Mouse (Mus musculus) layer of hippocampus, adult 2 months (tissue): ENCODE measurements around the gene Gucd1. TPM values are rescaled to one million over a fixed set of nuclear protein-coding genes. Genes with fewer than 3 reads are reported as not detected.

Source experiments
- DNase-seq, 2 experiments: peaks; one replicate each; pipeline ENCODE4 v3.0.0; 2022; ENCODE audit warnings: low spot score in 2 of 2
- H3K27ac ChIP-seq: fragments of 200-600 bp; 2 replicates; pipeline ENCODE4 v1.8.1; 2022
- H3K4me3 ChIP-seq: fragments of 200-600 bp; 2 replicates; pipeline ENCODE4 v1.8.1; 2022; ENCODE audit warnings: mild to moderate bottlenecking
- CTCF ChIP-seq: fragments of 200-600 bp; conservative IDR thresholded peaks from 2 replicates; pipeline ENCODE4 v1.8.1; 2022; ENCODE audit warnings: antibody characterized with exemption, mild to moderate bottlenecking, moderate library complexity
- total RNA-seq, 2 experiments: library from RNA; stranded (reverse); gene quantifications; 2 replicates each; pipeline ENCODE4 v1.2.3; 2021

Gene Gucd1
- total RNA-seq, 2 experiments from 2014 or later, result 14.5 to 16.0 TPM

DNA sequence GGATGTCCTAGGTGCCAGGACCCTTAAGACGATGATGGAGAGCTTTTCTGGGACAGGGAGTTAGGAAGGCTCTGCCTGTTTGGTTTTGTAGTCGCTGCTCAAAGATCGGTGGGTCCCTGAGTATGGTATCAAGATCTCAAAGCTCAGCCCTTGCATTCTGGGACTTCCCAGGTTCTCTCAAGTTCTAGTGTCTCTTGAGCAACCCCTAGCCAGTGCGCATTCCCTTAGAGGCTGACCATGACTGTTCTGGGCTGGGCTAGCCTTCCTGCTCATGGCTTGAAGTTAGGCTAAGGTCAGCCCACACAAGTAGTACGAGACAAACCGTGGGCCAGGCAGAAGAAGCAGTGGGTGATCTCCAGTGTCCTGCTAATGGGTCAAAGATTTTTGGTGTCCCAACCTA, 199.6 kb downstream of the Gucd1 start:
- Histone ChIP-seq H3K27ac (no peak overlapping the region), H3K4me3 (no peak overlapping the region)
- DNase-seq, result no peak
- TF ChIP-seq CTCF, result no peak

DNA sequence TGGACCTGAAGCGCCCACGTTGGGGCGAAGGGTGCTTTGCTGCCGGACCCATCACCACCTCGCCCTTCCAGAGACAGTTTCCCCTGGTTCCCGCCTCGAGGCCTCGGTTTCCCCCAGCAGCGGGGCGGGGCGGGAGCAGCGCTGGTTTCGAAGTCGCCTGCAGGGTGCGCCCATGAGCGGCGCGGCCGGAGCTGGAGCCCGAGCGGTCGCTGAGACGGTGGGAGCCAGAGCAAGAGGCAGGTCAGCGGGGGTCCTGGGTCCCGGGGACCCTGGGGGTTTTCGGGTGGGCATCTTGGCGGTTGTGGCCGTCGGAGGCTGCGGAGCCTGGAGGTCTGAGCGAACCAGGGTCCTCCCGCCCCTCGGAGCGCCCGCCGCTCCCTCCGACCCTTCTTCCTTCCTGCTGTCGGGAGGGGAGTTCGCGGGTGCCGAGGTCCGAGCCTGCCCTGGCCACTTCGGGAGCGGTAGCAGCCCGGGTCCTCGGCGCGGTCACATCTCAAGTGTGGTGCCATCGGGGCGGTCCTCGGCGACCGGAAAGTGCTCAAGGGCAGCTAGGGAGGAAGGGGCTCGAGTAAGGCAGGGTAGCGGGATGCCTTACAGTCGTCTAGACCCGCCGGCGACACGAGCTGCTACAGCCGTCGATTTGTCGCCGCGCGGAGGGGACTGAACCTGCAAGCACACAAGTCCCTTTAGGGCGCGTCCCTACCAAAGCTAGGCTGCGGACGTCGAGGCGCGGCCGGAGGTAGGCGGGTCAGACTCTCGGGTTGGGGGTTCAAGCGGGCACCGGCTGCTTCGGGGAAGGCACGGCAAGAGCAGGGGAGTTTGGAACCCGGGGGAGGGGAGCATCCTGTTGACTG, 200.6 kb downstream of the Gucd1 start:
- TF ChIP-seq CTCF, result peak; percentile 92
- Histone ChIP-seq H3K27ac (peak overlapping the region; percentile 65), H3K4me3 (peak overlapping the region; percentile 55)
- DNase-seq, result peak; percentile 14 to 54

DNA sequence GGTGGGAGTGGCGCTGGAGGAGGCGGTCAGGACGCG, 201.1 kb downstream of the Gucd1 start, which contains the start of gene Adora2a:
Gene Adora2a, plus strand, starts transcription at position 6 of the 36 bp plus-strand sequence.
- Histone ChIP-seq H3K4me3 (peak within 1 kb of the TSS; percentile 55), H3K27ac (peak within 1 kb of the TSS; percentile 65)
- no peak for TF ChIP-seq CTCF
- no peak for DNase-seq

DNA sequence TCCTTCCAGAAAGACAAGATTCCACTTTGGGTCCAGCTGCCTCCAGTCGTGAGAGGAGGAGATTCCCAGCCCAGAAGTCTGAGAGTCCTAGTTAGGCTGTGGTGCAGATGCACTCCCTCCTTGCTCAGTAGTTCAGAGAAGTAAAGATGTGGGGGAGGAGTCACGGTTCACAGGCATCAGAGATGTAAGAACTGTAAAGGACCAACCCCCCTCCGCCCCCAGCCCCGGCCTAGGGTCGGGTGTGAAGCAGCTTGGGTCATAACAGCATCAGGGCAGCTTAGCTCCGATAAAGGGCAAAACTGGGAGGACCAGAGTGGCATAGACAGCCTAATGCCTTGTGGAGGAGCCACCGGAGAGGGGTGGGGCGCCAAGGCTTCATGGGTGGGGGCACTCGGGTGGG, 201.3 kb downstream of the Gucd1 start:
- no peak for TF ChIP-seq CTCF
- Histone ChIP-seq H3K4me3 (peak overlapping the region; percentile 55), H3K27ac (no peak overlapping the region; the same call in 1 of the 2 replicates)
- no peak for DNase-seq

DNA sequence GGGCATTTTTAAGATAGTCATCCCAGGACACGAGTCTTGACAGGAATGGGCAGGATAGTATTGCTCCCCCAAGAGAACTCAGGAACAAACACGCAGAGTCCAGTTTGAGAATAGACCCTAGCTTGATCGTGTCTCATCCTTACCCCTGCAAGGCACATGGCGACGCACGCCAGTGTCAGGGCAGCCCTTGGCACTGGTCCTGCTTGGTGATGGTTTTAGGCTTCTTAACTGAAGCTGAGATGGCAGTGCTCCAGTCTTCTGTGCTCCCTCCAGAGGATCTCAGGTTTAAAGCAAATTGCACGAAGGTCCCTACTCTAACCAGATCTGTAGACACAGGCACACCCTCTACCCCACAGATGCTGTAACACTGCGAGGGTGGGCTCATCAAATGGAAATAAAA, 202.0 kb downstream of the Gucd1 start:
- DNase-seq, result no peak
- TF ChIP-seq CTCF, result no peak
- H3K27ac ChIP-seq, result no peak overlapping the region
- H3K4me3 ChIP-seq, result no peak overlapping the region

DNA sequence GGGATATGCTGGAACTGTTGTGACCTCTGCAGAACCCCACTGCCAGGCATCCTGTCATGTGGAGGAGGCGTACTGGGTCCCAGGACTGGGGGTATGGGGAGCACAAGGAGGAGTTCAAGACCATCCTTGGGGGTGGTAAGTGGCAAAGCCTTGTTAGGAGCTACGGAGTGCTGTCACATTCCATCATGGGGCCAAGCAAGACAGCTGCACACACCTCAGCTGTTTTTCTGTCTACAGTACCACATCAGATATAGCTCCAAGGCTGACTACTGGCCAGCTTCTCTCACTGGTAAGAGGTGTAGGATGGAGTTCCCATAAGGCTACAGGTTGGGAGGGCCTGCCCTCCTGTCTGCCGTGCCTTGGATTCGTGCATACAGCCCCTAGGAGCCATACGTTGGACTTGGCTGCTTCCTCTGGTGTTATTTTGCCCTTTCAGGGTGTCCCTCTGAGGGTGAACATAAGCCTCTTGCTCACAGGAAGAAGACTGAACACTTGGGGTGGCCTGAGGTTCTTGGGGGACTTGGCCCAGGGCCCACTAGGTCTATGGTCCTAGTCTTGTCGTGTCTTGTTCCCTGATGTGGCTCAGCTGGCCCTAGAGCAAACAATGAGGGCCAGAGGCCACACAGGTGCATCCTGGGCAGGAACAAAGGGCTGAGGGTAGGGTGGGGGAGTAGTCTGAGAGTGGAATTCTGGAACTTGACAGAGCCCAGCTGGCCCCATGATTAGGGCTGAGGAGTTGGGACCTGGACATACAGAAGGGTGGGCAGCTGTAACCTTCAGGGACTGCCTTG, 203.4 kb downstream of the Gucd1 start:
- Histone ChIP-seq H3K4me3 (no peak overlapping the region), H3K27ac (no peak overlapping the region)
- DNase-seq, result no peak
- no peak for TF ChIP-seq CTCF

DNA sequence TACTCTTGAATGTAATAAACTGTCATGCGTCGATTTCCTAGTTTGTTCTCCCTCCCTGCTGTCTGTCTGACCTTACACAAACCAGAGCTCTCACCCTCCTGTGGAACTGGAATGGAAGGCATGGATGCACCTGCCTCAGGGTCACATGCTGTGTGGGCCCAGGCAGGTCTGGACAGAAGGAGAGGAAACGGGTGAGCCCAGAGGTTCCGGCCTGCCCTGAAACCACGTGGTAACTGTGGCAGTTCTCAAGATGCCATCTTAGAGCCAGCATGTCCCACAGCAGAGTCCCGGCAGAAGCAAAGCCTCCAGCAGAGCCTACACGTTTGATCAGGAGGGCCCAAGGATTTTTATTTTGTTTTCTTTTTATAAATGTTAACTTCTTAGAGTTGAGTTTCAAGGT, 205.4 kb downstream of the Gucd1 start:
- no peak for TF ChIP-seq CTCF
- H3K27ac ChIP-seq, result no peak overlapping the region
- DNase-seq, result no peak
- H3K4me3 ChIP-seq, result no peak overlapping the region

DNA sequence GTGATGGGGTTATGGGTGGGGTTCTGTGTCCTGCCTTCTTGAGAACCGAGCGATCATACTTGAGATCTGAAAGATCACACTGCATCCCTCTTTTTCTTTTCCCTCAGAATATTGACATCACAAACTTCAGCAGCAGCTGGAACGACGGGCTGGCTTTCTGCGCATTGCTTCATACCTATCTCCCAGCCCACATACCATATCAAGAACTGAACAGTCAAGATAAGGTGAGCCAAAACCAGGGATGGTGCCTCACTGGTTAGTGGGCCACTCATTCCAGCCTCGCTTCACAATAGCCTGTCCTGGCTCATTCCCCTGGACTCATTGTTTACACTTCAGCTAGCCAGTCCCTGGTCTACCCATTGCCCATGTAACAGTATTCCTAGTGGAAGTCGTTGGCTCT, 210.6 kb downstream of the Gucd1 start:
- H3K4me3 ChIP-seq, result no peak overlapping the region
- H3K27ac ChIP-seq, result no peak overlapping the region
- TF ChIP-seq CTCF, result no peak
- DNase-seq, result no peak

DNA sequence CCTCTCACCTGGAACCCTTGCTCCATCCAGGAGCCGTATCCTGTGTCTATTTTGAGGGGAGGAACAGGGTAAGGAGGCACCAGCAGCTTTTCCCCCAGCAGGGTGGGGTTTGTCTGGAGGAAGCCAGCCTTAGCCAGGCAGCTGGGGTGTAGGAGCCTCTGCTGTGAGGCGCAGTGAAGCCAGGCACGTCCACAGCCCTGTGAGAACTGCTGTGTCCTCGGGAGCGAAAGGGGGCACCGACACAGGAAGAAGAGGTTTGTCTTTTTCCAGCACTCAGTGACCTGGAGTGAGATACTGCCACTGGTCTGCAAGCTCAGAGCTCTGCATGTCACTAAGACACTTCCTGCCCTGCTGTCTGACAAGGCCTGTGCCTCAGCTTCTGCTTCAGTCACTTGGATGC, 213.4 kb downstream of the Gucd1 start:
- no peak for TF ChIP-seq CTCF
- peak overlapping the region; percentile 56; the same call in 1 of the 2 replicates for H3K27ac ChIP-seq
- DNase-seq, result no peak
- no peak overlapping the region for H3K4me3 ChIP-seq

DNA sequence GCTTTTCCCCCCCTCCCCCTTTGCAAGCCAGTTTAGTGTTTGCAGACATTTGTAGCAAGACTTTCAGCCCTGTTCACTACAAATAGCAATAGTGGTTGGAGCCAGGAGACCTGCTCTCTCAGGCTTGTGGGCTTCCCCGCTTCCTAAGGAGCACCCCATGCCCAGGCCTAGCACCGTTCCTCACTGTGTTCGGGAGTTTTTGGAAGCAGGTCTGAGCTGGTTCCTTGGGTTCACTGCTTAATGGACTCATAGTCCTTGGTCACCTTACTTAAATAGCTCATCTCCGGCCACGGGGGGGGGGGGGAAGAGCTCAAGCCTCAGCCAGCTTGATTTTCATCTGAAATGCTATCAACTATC, 213.7 kb downstream of the Gucd1 start:
- no peak for TF ChIP-seq CTCF
- DNase-seq, result no peak
- Histone ChIP-seq H3K27ac (peak overlapping the region; percentile 56; the same call in 1 of the 2 replicates), H3K4me3 (no peak overlapping the region)

DNA sequence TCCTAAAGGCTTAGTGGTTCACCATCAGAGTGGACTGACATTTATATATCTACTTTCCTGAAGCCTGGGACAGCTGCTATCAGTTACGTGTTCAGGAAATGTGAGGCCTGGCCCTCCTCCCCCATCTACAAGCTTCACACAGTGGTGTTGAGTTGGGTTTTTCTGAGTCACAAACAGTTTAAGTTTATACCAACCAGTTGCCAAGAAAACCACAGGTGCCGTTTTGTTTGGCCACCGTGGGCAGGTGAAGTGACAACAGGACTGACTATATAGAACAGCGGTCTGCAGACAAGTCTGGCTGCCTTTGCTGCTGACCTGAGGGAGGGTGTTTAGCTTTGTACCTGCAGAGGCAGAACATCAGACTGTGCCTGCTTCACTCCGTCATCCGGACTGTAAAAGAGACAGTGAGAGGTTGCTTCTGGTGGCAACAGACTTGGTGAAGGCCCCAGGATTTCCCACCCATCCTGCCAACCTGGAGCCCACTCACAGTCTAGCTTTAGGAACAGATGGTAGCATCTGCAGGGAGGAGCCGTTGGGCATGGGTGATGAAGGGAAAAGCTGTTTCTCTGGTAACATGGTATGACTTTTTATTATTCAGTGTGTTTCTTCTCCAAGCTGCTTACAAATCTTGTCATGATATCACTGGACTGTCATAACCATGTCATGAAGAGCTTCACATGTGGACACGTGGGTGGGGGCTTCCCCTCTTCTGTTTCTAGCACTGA, 214.3 kb downstream of the Gucd1 start:
- no peak for TF ChIP-seq CTCF
- H3K27ac ChIP-seq, result peak overlapping the region; percentile 56; the same call in 1 of the 2 replicates
- DNase-seq, result peak; percentile 75 to 88
- no peak overlapping the region for H3K4me3 ChIP-seq

DNA sequence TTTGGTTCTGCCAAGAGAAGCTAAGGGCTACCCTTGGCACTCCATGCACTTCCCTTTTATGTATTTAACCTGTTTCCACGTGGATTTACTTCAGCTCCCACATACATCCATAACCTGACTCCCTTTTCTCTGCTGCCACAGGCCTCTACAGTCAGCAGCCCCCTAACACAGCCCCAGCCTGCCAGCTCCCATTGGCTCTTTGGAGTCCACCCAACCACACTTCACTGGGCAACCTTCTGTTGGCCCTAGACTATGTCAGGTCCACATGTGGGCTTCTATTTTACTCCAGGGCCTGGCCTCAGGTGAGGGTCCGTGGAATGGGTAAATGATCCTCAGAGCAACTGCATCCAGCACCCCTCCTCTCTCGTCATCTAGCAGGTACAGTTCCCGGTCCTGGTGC, 215.2 kb downstream of the Gucd1 start:
- no peak overlapping the region for H3K4me3 ChIP-seq
- no peak for TF ChIP-seq CTCF
- H3K27ac ChIP-seq, result no peak overlapping the region
- DNase-seq, result no peak

DNA sequence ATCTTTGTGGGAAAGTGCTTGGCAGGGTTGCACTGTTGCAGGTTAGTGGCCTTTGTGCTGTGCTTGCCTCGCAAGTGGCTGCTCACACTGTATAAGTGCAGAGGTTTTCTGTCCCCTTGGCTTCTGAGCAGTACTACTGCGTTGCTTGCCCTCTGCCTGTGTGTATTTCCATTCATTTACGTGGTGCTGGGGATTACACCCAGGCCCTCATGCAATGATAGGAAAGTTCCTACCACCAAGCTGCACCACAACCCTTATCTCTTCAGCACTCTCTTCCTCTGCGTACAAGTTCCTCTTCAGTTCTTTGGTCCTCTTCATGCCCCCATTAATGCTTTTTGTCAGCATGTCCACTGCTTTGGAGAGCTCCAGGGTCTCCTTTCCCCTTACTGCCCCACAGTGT, 215.8 kb downstream of the Gucd1 start:
- TF ChIP-seq CTCF, result no peak
- no peak for DNase-seq
- Histone ChIP-seq H3K27ac (no peak overlapping the region), H3K4me3 (no peak overlapping the region)

DNA sequence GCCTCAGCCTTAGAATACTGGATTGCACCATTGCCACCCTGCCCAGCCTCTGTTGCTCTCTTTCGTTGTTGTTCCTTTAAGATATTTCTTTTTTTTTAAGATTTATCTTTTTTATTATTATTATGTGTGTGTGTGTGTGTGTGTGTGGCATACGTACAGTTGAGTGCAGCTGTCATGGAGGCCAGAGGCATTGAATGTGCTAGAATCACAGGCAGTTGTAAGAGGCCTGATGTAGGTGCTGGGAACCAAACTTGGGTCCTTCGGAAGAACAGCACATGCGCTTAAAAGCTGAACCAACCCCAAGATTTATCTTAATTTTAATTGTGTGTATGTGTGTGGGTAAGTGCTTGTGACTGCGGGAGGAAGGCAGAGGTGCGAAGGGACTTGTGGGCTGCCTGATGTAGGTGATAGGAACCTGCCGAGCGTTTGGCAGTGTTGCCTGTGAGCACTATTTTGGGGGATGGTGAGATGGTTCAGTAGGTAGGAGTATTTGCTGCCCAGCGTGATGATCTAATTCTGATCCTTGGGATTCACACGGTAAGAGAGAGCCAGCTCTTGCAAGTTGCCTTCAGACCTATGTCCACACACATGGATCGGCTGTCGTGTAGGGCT, 216.5 kb downstream of the Gucd1 start:
- Histone ChIP-seq H3K4me3 (no peak overlapping the region), H3K27ac (no peak overlapping the region)
- DNase-seq, result no peak
- TF ChIP-seq CTCF, result no peak

Other genes with a start within 250 kb of the Gucd1 start
- 1 to 10 TPM; 2.4 to 2.7 TPM for gene Adora2a, start 201.1 kb downstream of the Gucd1 start, total RNA-seq
- gene Upb1, start 116.9 kb downstream of the Gucd1 start, total RNA-seq, result under 1 TPM in 1 of 2 experiments, not detected in 1; 0.31 TPM
- gene Snrpd3, start 421 bp downstream of the Gucd1 start, total RNA-seq, result 10 to 100 TPM; 69.8 to 76.6 TPM
- 10 to 100 TPM in 1 of 2 experiments, 1 to 10 TPM in 1; 9.7 to 12.0 TPM for gene Lrrc75b, start 42.4 kb upstream of the Gucd1 start, total RNA-seq
- 1 to 10 TPM; 2.7 to 4.5 TPM for gene Ggt1, start 43.6 kb upstream of the Gucd1 start, total RNA-seq
- 1 to 10 TPM; 2.3 TPM for gene Ggt5, start 71.4 kb upstream of the Gucd1 start, total RNA-seq
- 1 to 10 TPM; 2.1 TPM for gene Susd2, start 126.0 kb upstream of the Gucd1 start, total RNA-seq
- 10 to 100 TPM; 68.0 to 70.4 TPM for gene Cabin1, start 246.4 kb upstream of the Gucd1 start, total RNA-seq